Mouse (Mus musculus) midbrain, embryonic 12.5 days (tissue): ENCODE results near the gene Hoxc4. TPM values are rescaled to one million over a fixed set of nuclear protein-coding genes. Genes with fewer than 3 reads are reported as not detected.
A peak's percentile ranks its signal among the peaks of the same experiment; 100 is the strongest.

ENCODE experiments used
- ATAC-seq: fragments of 200-750 bp; cut with Nextera tagmentation; 2 replicates; pipeline ENCODE4 v1.8.0; 2017; ENCODE audit warnings: low read depth, moderate TSS enrichment, moderate library complexity; ENCODE audit not compliant: low FRiP score
- H3K27ac ChIP-seq: fragments of 300-500 bp; sonication (generic); replicated peaks from 2 replicates; pipeline ENCODE4 v1.5.1; 2016; ENCODE audit warnings: mild to moderate bottlenecking
- H3K27me3 ChIP-seq: fragments of 300-500 bp; sonication (generic); 2 replicates; pipeline ENCODE4 v1.6.1; 2016; ENCODE audit warnings: mild to moderate bottlenecking
- H3K36me3 ChIP-seq: fragments of 300-500 bp; sonication (generic); 2 replicates; pipeline ENCODE4 v1.6.1; 2016
- H3K4me1 ChIP-seq: fragments of 300-500 bp; sonication (generic); 2 replicates; pipeline ENCODE4 v1.6.1; 2016
- H3K4me2 ChIP-seq: fragments of 300-500 bp; sonication (generic); replicated peaks from 2 replicates; pipeline ENCODE4 v1.6.1; 2016; ENCODE audit warnings: mild to moderate bottlenecking, moderate library complexity
- H3K4me3 ChIP-seq: fragments of 300-500 bp; sonication (generic); 2 replicates; pipeline ENCODE4 v1.5.1; 2016; ENCODE audit warnings: mild to moderate bottlenecking
- H3K9ac ChIP-seq: fragments of 300-500 bp; sonication (generic); replicated peaks from 2 replicates; pipeline ENCODE4 v1.6.1; 2016; ENCODE audit warnings: mild to moderate bottlenecking, moderate library complexity
- H3K9me3 ChIP-seq: fragments of 300-500 bp; sonication (generic); 2 replicates; pipeline ENCODE4 v1.6.1; 2016; ENCODE audit warnings: mild to moderate bottlenecking
- WGBS: fragments of 180-500 bp; shearing (Covaris S2); methylation state at CpG from one replicate; pipeline ENCODE4 v1.1.7; 2016; 5-methylcytosine and 5-hydroxymethylcytosine counted together
- polyA plus RNA-seq: library from polyadenylated mRNA; unstranded; fragments of >200 nt; fragmentation: Nextera tagmentation; extraction: Ambion mirVana; gene quantifications from 2 replicates; pipeline ENCODE4 v1.2.1, GENCODE M21; 2016

The Hoxc4 gene
- polyA plus RNA-seq, 1 experiment from 2014 or later: 0.09 TPM

DNA sequence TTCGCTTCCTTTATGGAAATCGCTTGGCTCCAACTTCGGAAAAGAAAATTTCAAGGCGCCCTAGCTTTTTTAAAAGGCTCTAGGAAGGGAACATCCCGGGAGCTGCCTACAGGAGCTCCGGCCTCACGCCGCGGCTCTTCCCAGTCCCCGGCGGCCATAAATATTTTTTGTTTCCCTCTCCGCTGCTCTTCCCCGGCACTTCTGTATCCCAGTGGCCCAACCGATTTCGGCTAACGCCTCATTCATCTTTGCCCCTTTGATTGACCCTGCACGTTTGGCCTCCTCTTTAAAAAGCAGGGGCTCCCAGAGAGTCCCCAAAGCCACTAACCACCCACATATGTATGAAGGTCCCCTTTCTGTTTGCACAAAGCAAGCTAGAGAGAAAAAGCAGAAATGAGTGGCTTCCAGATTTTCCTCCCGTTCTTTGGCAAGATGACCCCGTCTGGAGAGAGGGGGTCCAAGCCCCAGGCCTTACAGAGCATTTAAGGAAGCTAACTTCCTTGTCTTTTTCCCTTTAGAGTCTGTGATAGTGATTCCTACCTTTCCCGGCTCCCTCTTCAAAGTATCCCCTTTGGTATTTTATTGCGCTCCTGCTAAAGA, 40.8 kb downstream of the Hoxc4 start:
- Histone ChIP-seq H3K9ac (no peak overlapping the region), H3K36me3 (no peaks in the 10 kb centered on the region), H3K27me3 (peaks cover 96% of the 10 kb centered on the region), H3K4me1 (no peaks in the 10 kb centered on the region), H3K9me3 (no peaks in the 10 kb centered on the region), H3K27ac (no peak overlapping the region), H3K4me3 (no peak overlapping the region), H3K4me2 (no peak overlapping the region)
- under 1% methylated on average over 21 of the region's 21 CpGs for WGBS
- ATAC-seq: no peak

DNA sequence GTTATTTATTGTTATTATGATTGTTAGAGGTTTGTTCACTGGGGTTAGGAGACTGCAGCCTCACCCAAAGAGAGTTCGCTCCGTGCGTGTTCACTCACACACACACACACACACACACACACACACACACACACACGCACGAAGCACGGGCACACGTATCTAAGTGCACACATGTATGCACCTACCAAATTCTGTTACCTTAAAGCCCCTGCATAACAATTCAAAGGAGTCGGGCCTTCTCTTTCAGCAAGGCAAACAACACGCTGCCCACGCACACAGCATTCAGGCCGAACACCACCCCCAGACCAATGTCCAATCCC, 41.2 kb downstream of the Hoxc4 start:
- Histone ChIP-seq H3K9me3 (no peaks in the 10 kb centered on the region), H3K36me3 (no peaks in the 10 kb centered on the region), H3K4me1 (no peaks in the 10 kb centered on the region), H3K27ac (no peak overlapping the region), H3K27me3 (peaks cover 96% of the 10 kb centered on the region), H3K9ac (no peak overlapping the region), H3K4me3 (no peak overlapping the region), H3K4me2 (no peak overlapping the region)
- no peak for ATAC-seq
- WGBS: 2% methylated on average over 11 of the region's 11 CpGs

DNA sequence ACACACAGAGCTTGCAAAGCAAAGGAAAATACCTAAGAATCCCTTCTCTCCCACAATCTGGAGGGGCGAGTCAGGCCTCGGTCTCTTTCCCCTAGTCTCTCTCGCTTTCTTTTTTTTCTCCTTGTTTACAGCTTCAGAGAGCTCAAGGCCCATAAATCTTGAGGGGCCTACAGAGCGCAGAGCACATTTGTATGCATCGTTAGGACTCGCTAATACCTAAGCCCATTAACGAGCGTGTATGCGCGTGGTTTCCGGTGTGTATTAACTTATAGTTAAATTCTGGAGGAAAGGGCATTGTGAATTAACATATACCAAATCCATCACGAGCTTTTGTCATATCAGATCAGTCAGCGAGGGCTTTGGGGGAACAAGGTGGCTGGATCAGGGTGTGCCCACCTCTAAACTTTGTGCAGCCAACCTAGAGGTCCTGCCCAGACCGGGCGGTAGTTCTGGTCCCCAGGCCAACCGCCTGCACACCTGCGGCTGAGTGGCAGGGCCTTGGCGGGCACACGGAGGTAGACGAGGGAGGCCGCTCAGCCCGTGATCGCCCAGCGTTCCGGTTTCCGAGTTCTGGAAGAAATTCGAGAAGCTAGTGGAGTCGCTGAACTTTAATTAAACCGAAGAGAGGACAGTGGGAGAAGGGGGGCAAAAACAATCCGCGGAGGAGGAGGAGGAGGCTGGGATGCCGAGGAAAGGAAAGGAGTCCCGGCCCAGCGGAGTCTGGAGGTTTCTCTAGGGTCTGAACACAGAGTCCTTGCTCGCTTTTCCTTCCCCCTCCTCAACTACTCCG, 41.8 kb downstream of the Hoxc4 start:
- peaks cover 96% of the 10 kb centered on the region for H3K27me3 ChIP-seq
- no peak overlapping the region for H3K27ac ChIP-seq
- no peak overlapping the region for H3K9ac ChIP-seq
- no peaks in the 10 kb centered on the region for H3K4me1 ChIP-seq
- ATAC-seq: no peak
- no peaks in the 10 kb centered on the region for H3K36me3 ChIP-seq
- no peak overlapping the region for H3K4me2 ChIP-seq
- WGBS: under 1% methylated on average over 36 of the region's 36 CpGs
- no peaks in the 10 kb centered on the region for H3K9me3 ChIP-seq
- no peak overlapping the region for H3K4me3 ChIP-seq

DNA sequence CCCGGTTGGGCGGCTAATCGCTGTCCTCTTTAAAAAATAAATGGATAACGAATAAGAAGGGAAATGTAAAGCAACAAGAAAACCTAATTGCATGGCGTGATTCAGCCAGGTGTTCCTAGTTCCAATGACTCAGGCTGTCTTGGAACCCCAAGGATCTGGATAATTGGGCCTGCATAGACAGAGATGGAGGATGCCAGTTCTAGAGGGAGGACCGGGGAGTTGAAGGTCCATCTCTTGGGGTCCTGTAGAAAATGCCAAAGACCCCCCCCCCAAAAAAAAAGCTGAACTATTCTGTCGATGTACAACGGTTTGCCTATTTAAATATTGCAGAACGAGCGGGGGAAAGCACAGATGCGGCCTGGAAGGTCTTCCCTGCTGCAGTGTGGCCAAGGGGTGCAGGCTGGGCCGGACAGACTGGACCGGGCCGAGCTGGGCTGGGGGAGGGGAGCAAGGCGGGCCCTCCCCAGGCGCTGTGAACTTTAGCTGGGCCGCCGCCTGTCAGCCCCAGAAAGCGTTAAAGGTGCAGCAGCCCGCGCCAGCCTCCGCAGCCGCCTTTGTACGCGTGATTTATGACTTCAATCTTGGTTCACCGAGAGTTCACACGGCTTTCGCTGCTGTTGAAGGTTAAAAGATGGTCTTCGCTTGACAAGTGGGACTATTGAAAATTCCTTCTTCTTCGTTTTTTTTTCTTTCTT, 42.5 kb downstream of the Hoxc4 start:
- Histone ChIP-seq H3K27ac (no peak overlapping the region), H3K4me3 (no peak overlapping the region), H3K36me3 (no peaks in the 10 kb centered on the region), H3K4me2 (no peak overlapping the region), H3K9me3 (no peaks in the 10 kb centered on the region), H3K27me3 (peaks cover 96% of the 10 kb centered on the region), H3K9ac (no peak overlapping the region), H3K4me1 (no peaks in the 10 kb centered on the region)
- no peak for ATAC-seq
- WGBS: 2% methylated on average over 30 of the region's 30 CpGs

DNA sequence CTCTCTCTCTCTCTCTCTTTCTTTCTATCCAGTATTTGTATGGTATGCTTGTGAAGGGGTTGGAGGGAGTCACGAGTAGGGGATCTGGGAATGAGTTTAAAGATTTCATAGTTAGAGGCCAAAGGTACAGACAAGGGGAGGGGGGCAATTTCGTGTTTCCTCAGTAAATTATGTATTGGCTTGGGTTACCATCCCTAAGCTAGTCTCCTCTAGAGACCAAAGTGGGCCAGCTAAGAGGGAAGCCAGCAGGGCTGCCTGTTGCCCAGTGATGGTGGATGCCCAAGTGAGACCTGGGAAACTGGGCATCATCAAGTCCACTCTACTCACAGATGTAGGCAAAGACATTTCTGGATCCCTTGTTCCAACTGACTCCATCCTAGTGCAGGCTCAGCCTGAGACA, 43.3 kb downstream of the Hoxc4 start:
- Histone ChIP-seq H3K4me3 (no peak overlapping the region), H3K9ac (no peak overlapping the region), H3K27me3 (peaks cover 96% of the 10 kb centered on the region), H3K9me3 (no peaks in the 10 kb centered on the region), H3K36me3 (no peaks in the 10 kb centered on the region), H3K4me1 (no peaks in the 10 kb centered on the region), H3K4me2 (no peak overlapping the region), H3K27ac (no peak overlapping the region)
- WGBS: 7% methylated on average over 2 of the region's 2 CpGs
- ATAC-seq: no peak

DNA sequence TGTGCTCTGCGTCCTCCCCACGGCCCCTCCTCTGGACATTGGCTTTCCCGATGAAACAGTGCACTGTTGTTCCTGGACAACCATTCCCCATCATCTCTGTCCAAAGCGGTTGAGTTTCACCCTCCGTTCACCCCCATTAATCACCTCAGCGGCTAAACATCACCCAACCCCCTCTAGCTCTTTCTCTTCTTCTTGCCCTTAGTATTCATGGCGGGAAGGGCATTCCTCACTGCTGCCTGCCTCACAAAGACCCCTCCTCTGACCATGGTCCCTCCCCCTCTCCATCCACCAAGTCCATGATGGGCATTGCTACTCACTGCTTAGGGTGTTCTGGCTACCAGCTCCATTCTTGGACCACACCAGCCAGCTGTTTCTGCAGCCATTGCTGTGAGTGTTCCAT, 46.9 kb downstream of the Hoxc4 start:
- no peak for ATAC-seq
- 52% methylated on average over 7 of the region's 7 CpGs for WGBS
- Histone ChIP-seq H3K27me3 (peaks cover 100% of the 10 kb centered on the region), H3K4me1 (peaks cover 5% of the 10 kb centered on the region; the same call in 1 of the 2 replicates), H3K9ac (no peak overlapping the region), H3K36me3 (no peaks in the 10 kb centered on the region), H3K9me3 (no peaks in the 10 kb centered on the region), H3K4me2 (no peak overlapping the region), H3K4me3 (no peak overlapping the region), H3K27ac (no peak overlapping the region)

DNA sequence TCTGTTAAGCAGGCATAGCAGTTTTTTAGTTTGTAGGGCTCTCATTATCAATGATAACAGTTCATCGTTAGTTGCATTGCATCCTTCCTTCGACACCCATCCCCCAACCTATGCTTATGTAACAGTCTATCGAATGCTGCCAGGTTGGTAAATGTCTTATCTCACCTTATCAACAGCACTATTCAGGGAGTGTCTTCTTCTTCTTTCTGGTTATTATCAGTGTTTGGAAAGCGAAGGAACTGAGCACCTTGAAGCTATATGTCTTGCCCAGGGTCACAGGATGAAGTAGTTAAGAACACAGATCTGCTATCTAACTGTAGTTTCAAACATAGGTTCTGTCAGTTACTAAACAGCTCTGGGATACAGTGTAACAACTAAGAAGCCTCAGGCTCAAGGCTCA, 49.0 kb downstream of the Hoxc4 start:
- Histone ChIP-seq H3K9me3 (no peaks in the 10 kb centered on the region), H3K27me3 (peaks cover 99% of the 10 kb centered on the region), H3K27ac (no peak overlapping the region), H3K4me3 (no peak overlapping the region), H3K4me1 (peaks cover 5% of the 10 kb centered on the region; the same call in 1 of the 2 replicates), H3K4me2 (no peak overlapping the region), H3K36me3 (no peaks in the 10 kb centered on the region), H3K9ac (no peak overlapping the region)
- WGBS: 75% methylated on average over 4 of the region's 4 CpGs
- no peak for ATAC-seq

DNA sequence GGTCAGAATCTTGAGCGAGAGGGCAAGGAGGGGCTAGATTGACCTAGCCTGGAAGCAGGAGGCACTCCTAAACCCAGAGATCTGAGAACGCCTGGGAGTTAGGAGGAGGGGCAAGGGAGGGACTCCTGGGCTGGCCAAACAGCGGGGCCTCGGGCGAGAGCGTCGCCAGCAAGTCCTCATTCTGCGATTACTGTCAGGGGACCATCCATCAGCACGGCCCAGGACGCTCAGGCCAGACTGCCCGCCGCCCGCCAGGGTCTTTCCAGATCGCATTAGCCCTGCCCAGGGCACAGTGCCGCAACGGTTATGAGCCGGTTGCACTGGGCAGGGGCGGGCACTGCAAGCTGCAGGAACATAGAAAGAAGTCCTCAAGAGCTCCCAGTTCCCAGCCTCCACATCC, 50.4 kb downstream of the Hoxc4 start:
- Histone ChIP-seq H3K4me1 (peaks cover 5% of the 10 kb centered on the region; the same call in 1 of the 2 replicates), H3K4me3 (no peak overlapping the region), H3K9me3 (no peaks in the 10 kb centered on the region), H3K4me2 (peak overlapping the region; percentile 23), H3K27ac (no peak overlapping the region), H3K27me3 (peaks cover 85% of the 10 kb centered on the region), H3K36me3 (no peaks in the 10 kb centered on the region), H3K9ac (no peak overlapping the region)
- WGBS: 1% methylated on average over 18 of the region's 18 CpGs
- no peak for ATAC-seq

DNA sequence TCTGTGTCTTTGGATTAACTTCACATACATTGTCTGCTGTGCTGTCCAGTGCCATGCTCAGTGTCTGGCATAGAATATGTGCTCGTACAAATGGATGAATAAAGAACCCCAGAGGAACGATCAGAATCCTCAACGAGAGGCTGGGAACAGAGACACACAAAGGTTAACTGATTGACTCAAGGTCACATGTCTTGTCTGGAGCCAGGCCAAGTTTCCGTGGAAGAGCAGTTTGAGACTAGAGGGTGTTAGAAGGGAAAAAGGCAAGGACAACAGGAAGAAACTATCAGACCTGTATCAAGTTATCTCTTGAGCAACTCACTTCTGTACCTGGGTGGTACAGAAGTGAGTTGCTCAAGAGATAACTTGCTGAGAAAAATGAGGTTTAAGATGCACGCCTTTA, 52.5 kb downstream of the Hoxc4 start:
- no peaks in the 10 kb centered on the region for H3K9me3 ChIP-seq
- no peak overlapping the region for H3K27ac ChIP-seq
- H3K36me3 ChIP-seq: no peaks in the 10 kb centered on the region
- no peak overlapping the region for H3K4me2 ChIP-seq
- ATAC-seq: no peak
- no peak overlapping the region for H3K9ac ChIP-seq
- 63% methylated on average over 5 of the region's 5 CpGs for WGBS
- peaks cover 83% of the 10 kb centered on the region for H3K27me3 ChIP-seq
- peaks cover 5% of the 10 kb centered on the region; the same call in 1 of the 2 replicates for H3K4me1 ChIP-seq
- no peak overlapping the region for H3K4me3 ChIP-seq

DNA sequence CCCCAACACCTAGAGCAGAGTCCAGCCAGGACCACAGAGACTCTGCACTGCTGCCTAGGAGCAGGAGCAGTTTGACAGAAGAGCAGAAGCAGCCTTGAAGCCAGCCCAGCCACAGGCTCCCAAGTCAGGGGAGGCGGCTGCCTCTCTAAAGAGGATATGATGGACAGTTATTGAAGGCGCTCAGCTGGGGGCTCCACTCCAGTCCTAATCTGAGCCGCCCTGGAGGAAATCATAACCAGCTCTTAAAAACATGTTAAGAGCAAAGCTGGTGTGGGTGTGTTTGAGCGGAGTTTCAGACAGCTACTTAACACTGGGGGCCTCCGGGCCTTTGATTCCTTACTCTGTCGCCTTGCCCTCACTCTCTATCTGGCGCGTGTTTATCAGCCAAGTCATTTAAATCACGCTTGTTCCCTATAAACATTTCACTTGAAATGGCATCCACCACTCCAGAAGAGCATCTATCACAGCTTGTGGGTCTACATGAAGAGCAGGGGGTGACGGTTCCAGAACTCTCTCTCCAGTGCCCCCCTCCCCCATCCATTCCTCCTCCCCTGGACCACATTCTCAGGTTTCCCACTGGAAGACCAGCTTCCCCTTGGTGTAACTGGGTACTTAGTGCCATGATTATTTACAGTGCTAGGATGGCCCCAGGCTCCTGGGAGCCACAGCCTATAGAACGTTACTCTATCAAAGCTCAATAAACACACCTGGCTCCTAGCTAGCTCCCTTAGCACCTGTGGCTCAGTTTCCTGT, 56.1 kb downstream of the Hoxc4 start:
- 55% methylated on average over 11 of the region's 11 CpGs for WGBS
- no peak overlapping the region for H3K4me3 ChIP-seq

DNA sequence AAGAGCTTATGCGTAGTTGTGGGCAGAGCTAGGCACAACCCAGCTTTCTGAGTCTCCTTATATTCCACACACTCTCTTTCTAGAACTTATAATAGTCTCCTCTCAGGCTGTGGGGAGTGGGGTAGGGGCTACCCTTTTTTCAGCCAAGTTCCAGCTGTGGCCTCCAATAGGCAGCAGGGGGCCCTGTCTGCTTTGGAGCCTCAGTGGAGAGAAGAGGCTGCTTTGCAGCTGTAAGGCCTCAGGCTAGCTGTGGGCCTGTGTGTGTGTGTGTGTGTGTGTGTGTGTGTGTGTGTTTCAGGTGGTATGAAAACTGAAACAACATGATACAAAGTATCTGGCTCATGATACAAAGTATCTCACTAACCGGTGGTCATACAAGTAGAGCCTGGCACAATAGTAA, 58.9 kb downstream of the Hoxc4 start:
- H3K27ac ChIP-seq: no peak overlapping the region
- ATAC-seq: no peak

More for the DNA sequence above, 56.1 kb downstream of the Hoxc4 start:
- Histone ChIP-seq H3K4me2 (no peak overlapping the region), H3K36me3 (no peaks in the 10 kb centered on the region), H3K9ac (no peak overlapping the region), H3K4me1 (no peaks in the 10 kb centered on the region), H3K27ac (no peak overlapping the region), H3K9me3 (no peaks in the 10 kb centered on the region), H3K27me3 (peaks cover 59% of the 10 kb centered on the region)
- no peak for ATAC-seq

DNA sequence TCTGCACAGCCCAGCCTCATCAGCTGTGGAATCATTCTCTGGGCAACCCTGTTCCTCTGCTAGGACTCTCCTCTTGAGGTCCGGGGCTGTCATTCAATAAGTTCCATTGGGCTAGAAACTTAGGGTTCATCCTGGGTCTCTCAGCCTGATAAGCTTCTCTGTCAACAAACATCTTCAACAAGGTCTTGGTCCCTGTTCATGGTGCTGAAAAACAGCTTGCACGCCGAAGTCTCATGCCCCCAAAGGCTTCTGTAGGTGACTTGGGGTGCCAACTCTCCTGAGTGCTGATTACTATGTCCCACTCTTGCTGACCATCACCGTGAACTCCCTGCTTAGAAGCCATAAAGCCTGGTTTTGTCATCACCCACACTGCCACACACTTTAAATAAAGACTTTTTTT, 63.9 kb downstream of the Hoxc4 start:
- Histone ChIP-seq H3K27me3 (peaks cover 78% of the 10 kb centered on the region), H3K4me2 (no peak overlapping the region), H3K36me3 (no peaks in the 10 kb centered on the region), H3K9ac (no peak overlapping the region), H3K9me3 (no peaks in the 10 kb centered on the region), H3K4me3 (no peak overlapping the region), H3K4me1 (peaks cover 18% of the 10 kb centered on the region), H3K27ac (no peak overlapping the region)
- ATAC-seq: no peak
- WGBS: 55% methylated on average over 4 of the region's 4 CpGs

More for the DNA sequence above, 58.9 kb downstream of the Hoxc4 start:
- WGBS: 72% methylated on average over 2 of the region's 2 CpGs
- no peak overlapping the region for H3K4me3 ChIP-seq
- H3K9ac ChIP-seq: no peak overlapping the region
- no peaks in the 10 kb centered on the region for H3K4me1 ChIP-seq
- no peaks in the 10 kb centered on the region for H3K36me3 ChIP-seq
- H3K9me3 ChIP-seq: no peaks in the 10 kb centered on the region
- no peak overlapping the region for H3K4me2 ChIP-seq
- H3K27me3 ChIP-seq: peaks cover 57% of the 10 kb centered on the region
